Mouse (Mus musculus) heart, embryonic 10.5 days (tissue): ENCODE measurements around the gene Tmem132b. TPM values are rescaled to one million over a fixed set of nuclear protein-coding genes. Genes with fewer than 3 reads are reported as not detected.

Experiments used
- DNase-seq: peaks from one replicate; pipeline ENCODE4 v3.0.0-alpha.2; 2017; ENCODE audit warnings: low spot score
- H3K27ac ChIP-seq: fragments of 300-500 bp; sonication (generic); 2 replicates; pipeline ENCODE4 v1.5.1; 2016; ENCODE audit warnings: mild to moderate bottlenecking
- H3K27me3 ChIP-seq: fragments of 300-500 bp; sonication (generic); 2 replicates; pipeline ENCODE4 v1.6.1; 2016; ENCODE audit warnings: mild to moderate bottlenecking; ENCODE audit not compliant: poor library complexity, insufficient read depth, severe bottlenecking
- H3K36me3 ChIP-seq: fragments of 300-500 bp; sonication (generic); 2 replicates; pipeline ENCODE4 v1.6.1; 2016; ENCODE audit warnings: mild to moderate bottlenecking, moderate library complexity
- H3K4me1 ChIP-seq: fragments of 300-500 bp; sonication (generic); 2 replicates; pipeline ENCODE4 v1.6.1; 2016; ENCODE audit warnings: mild to moderate bottlenecking
- H3K4me3 ChIP-seq: fragments of 300-500 bp; sonication (generic); 2 replicates; pipeline ENCODE4 v1.5.1; 2016; ENCODE audit warnings: mild to moderate bottlenecking, moderate library complexity
- H3K9me3 ChIP-seq: fragments of 300-500 bp; sonication (generic); 2 replicates; pipeline ENCODE4 v1.6.1; 2016; ENCODE audit warnings: mild to moderate bottlenecking, moderate library complexity
- WGBS: fragments of 180-500 bp; shearing (Covaris S2); methylation state at CpG from one replicate; pipeline ENCODE4 v1.1.7; 2016; 5-methylcytosine and 5-hydroxymethylcytosine counted together
- polyA plus RNA-seq: library from polyadenylated mRNA; unstranded; fragments of >200 nt; fragmentation: Nextera tagmentation; extraction: Ambion mirVana; gene quantifications from 2 replicates; pipeline ENCODE4 v1.2.1, GENCODE M21; 2016

Gene Tmem132b
- polyA plus RNA-seq, 1 experiment from 2014 or later: not detected

DNA sequence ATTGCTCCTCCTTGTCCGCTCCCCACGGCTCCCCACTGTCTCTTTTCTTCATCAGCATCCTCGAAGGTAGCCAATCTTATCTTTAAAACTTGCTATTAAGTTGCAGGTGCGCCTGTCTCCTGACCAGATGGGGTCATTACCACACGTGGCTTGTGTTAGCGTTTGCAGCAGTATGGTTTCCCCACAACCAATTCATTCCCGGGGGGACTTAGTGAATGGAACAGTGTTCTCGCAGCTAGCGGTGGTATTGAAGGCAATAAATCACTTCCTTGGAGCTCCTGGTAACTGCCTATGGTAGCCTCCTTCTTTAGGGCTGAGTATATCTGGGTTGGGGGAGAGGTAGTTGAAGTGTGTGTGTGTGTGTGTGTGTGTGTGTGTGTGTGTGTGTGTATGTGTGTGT lies 196.4 kb downstream of the Tmem132b start:
- no peak for DNase-seq
- no peaks in the 10 kb centered on the region for H3K36me3 ChIP-seq
- WGBS: 79% methylated on average over 9 of the region's 9 CpGs
- H3K27me3 ChIP-seq: no peaks in the 10 kb centered on the region
- peaks cover 14% of the 10 kb centered on the region; the same call in 1 of the 2 replicates for H3K9me3 ChIP-seq
- no peak overlapping the region for H3K27ac ChIP-seq
- no peaks in the 10 kb centered on the region for H3K4me1 ChIP-seq
- H3K4me3 ChIP-seq: no peak overlapping the region

DNA sequence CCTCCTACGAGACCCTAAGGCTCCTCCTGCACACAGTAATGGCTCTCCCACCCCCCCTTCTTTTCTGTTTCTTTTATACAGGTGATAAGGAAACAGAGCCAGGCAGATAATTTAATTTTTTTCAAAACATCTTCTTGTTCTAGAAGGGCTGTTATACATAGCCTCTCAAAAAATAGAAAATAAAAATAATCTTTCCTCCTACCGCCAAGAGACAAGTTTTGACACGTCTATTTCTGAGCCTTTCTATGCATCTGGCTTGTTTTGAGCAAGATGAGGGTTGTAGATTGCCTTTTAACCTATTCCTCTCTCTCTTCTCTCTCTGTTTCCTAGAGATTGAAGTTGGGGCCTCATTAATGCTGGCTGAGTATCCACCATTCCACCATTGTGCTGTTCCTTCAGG lies 196.9 kb downstream of the Tmem132b start:
- H3K4me1 ChIP-seq: no peaks in the 10 kb centered on the region
- no peak overlapping the region for H3K27ac ChIP-seq
- no peaks in the 10 kb centered on the region for H3K36me3 ChIP-seq
- H3K9me3 ChIP-seq: peaks cover 14% of the 10 kb centered on the region; the same call in 1 of the 2 replicates
- H3K4me3 ChIP-seq: no peak overlapping the region
- DNase-seq: no peak
- no peaks in the 10 kb centered on the region for H3K27me3 ChIP-seq
- WGBS: 80% methylated on average over 3 of the region's 3 CpGs

- Histone ChIP-seq H3K4me1 (no peaks in the 10 kb centered on the region), H3K27ac (no peak overlapping the region), H3K27me3 (no peaks in the 10 kb centered on the region), H3K4me3 (no peak overlapping the region), H3K9me3 (0 out of 2 replicates have a peak, but pooled peaks cover 4% of the 10 kb centered on the region), H3K36me3 (no peaks in the 10 kb centered on the region)
- DNase-seq: no peak
- 76% methylated on average over 1 of the region's 1 CpGs for WGBS
Observed at GRCm38 (mm10) chr5:125733806-125734205, 202.2 kb downstream of the Tmem132b start.

GRCm38 (mm10) chr5:125737105-125737504 lies 205.5 kb downstream of the Tmem132b start:
- no peak overlapping the region for H3K27ac ChIP-seq
- no peak for DNase-seq
- 0 out of 2 replicates have a peak, but pooled peaks cover 4% of the 10 kb centered on the region for H3K9me3 ChIP-seq
- H3K4me1 ChIP-seq: no peaks in the 10 kb centered on the region
- H3K4me3 ChIP-seq: no peak overlapping the region
- no peaks in the 10 kb centered on the region for H3K27me3 ChIP-seq
- WGBS: 55% methylated on average over 9 of the region's 9 CpGs
- no peaks in the 10 kb centered on the region for H3K36me3 ChIP-seq

DNA sequence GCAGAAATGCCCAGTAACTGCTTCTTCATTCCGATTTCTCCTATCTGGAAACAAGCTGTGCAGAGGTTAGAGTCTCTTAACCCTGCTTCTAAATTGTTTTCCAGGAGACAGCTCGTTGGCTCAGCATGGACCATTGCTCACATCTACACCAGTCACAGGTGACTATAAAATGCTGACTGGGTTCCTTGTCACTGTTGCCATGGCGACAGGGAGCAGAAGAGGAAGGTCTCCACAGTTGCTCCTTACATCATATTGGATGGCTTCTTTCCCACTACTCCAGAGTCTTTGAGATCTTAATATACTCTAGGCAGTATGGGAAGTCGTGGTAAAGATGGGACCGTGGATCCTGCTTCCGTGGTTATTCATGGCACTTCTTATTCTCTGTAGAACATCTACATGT lies 211.9 kb downstream of the Tmem132b start:
- Histone ChIP-seq H3K4me1 (no peaks in the 10 kb centered on the region), H3K27ac (no peak overlapping the region), H3K36me3 (no peaks in the 10 kb centered on the region), H3K27me3 (no peaks in the 10 kb centered on the region), H3K9me3 (0 out of 2 replicates have a peak, but pooled peaks cover 3% of the 10 kb centered on the region), H3K4me3 (no peak overlapping the region)
- DNase-seq: no peak
- 77% methylated on average over 6 of the region's 6 CpGs for WGBS

- H3K36me3 ChIP-seq: no peaks in the 10 kb centered on the region
- no peaks in the 10 kb centered on the region for H3K27me3 ChIP-seq
- no peak overlapping the region for H3K27ac ChIP-seq
- WGBS: 60% methylated on average over 7 of the region's 7 CpGs
- H3K4me3 ChIP-seq: no peak overlapping the region
- no peaks in the 10 kb centered on the region for H3K4me1 ChIP-seq
- 0 out of 2 replicates have a peak, but pooled peaks cover 3% of the 10 kb centered on the region for H3K9me3 ChIP-seq
- DNase-seq: no peak
Observed at GRCm38 (mm10) chr5:125745727-125746126, 214.2 kb downstream of the Tmem132b start.

GRCm38 (mm10) chr5:125751481-125751880 lies 219.9 kb downstream of the Tmem132b start:
- Histone ChIP-seq H3K36me3 (no peaks in the 10 kb centered on the region), H3K4me1 (no peaks in the 10 kb centered on the region), H3K4me3 (no peak overlapping the region), H3K27ac (no peak overlapping the region), H3K27me3 (no peaks in the 10 kb centered on the region), H3K9me3 (0 out of 2 replicates have a peak, but pooled peaks cover 3% of the 10 kb centered on the region)
- DNase-seq: no peak
- WGBS: 73% methylated on average over 5 of the region's 5 CpGs

DNA sequence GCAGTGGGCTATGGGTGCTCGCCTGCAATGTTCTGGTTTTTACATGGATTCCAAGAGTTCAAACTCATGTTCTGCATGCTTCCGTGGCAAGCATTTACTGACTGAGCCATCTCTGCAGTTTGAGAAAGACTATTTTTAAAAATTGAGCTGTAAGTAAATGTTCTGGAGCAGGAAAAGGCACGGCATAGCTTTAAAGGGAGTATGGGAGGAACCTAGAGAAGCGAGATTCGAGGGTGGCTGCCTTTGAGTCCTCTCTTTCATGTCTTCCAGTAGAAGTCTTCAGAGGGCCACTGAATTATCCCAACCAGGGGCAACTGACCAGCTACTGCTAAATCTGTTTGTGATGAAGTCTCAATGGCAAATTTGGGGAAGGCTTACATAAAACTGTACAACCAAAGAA lies 221.0 kb downstream of the Tmem132b start:
- no peak for DNase-seq
- H3K4me1 ChIP-seq: no peaks in the 10 kb centered on the region
- 0 out of 2 replicates have a peak, but pooled peaks cover 3% of the 10 kb centered on the region for H3K9me3 ChIP-seq
- H3K4me3 ChIP-seq: no peak overlapping the region
- H3K27me3 ChIP-seq: no peaks in the 10 kb centered on the region
- H3K36me3 ChIP-seq: no peaks in the 10 kb centered on the region
- no peak overlapping the region for H3K27ac ChIP-seq
- 78% methylated on average over 5 of the region's 5 CpGs for WGBS

- Histone ChIP-seq H3K9me3 (no peaks in the 10 kb centered on the region), H3K4me1 (no peaks in the 10 kb centered on the region), H3K27me3 (no peaks in the 10 kb centered on the region), H3K4me3 (no peak overlapping the region), H3K36me3 (no peaks in the 10 kb centered on the region), H3K27ac (no peak overlapping the region)
- whole genome bisulfite sequencing: 78% methylated on average over 7 of the region's 7 CpGs
- DNase-seq: no peak
Observed at GRCm38 (mm10) chr5:125756987-125757530, 225.5 kb downstream of the Tmem132b start.

DNA sequence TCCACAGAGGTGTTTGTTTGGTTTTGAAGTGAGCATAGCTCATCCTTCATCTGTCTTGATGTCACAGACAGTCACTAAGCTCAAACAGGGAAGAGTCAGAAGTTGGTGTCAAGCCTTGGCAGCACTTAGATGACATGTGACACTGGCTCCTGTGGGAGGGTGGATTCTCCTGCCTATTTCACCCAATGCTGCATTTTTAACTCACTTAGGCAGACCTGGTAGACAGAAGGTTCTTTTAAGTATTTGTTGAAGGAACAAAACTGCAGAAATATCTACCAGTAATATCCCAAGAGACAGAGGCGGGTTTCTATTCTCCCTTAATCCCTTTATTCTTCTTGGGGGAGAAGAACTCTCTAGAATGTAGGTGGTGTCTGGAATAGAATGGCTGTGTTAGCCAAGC lies 226.9 kb downstream of the Tmem132b start:
- Histone ChIP-seq H3K27me3 (no peaks in the 10 kb centered on the region), H3K9me3 (no peaks in the 10 kb centered on the region), H3K4me3 (no peak overlapping the region), H3K36me3 (no peaks in the 10 kb centered on the region), H3K27ac (no peak overlapping the region), H3K4me1 (no peaks in the 10 kb centered on the region)
- 59% methylated on average over 1 of the region's 1 CpGs for WGBS
- DNase-seq: no peak

DNA sequence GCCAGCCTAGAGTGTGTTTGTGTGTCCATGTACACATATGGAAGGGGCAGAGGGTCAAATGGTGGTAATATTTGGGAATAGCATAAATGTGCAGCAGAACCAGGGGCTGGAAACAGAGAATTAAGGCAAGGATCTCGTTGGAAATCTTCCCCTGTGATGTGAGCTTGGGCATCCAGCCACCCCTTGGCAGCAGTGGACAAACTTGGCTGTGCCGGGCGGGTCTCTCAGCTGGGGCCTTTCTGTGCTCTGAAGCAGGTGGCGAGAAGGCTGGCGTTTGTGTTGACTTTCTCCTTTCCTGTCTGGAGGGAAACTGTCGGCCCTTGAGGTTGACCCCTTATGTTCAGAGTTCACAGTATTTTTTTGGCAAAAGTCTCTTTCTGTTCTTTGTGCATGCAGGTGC lies 235.4 kb downstream of the Tmem132b start:
- WGBS: 73% methylated on average over 6 of the region's 6 CpGs
- H3K27ac ChIP-seq: no peak overlapping the region
- H3K27me3 ChIP-seq: no peaks in the 10 kb centered on the region
- H3K4me3 ChIP-seq: no peak overlapping the region
- DNase-seq: no peak
- no peaks in the 10 kb centered on the region for H3K36me3 ChIP-seq
- 0 out of 2 replicates have a peak, but pooled peaks cover 2% of the 10 kb centered on the region for H3K9me3 ChIP-seq
- H3K4me1 ChIP-seq: no peaks in the 10 kb centered on the region

DNA sequence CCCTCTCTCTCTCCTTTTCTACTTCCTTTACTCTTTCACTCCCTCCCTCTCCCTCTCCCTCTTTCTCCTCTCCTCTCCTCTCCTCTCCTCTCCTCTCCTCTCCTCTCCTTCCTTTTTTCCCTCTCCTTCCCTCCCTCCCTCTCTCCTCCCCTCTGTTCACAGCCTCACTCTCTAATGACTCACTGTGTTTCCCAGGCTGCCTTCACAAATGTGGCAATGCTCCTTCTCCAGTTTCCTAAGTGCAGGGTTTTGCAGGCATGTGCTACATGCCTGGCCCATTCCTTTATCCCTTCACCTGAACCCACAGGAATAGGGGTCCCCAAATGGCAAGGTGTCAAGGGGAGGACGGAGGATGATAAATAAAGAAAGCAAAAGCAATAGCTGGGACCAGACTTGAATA lies 236.4 kb downstream of the Tmem132b start:
- WGBS: 64% methylated on average over 1 of the region's 1 CpGs
- 0 out of 2 replicates have a peak, but pooled peaks cover 5% of the 10 kb centered on the region for H3K9me3 ChIP-seq
- no peaks in the 10 kb centered on the region for H3K27me3 ChIP-seq
- H3K4me3 ChIP-seq: no peak overlapping the region
- no peak overlapping the region for H3K27ac ChIP-seq
- H3K4me1 ChIP-seq: no peaks in the 10 kb centered on the region
- DNase-seq: no peak
- no peaks in the 10 kb centered on the region for H3K36me3 ChIP-seq

DNA sequence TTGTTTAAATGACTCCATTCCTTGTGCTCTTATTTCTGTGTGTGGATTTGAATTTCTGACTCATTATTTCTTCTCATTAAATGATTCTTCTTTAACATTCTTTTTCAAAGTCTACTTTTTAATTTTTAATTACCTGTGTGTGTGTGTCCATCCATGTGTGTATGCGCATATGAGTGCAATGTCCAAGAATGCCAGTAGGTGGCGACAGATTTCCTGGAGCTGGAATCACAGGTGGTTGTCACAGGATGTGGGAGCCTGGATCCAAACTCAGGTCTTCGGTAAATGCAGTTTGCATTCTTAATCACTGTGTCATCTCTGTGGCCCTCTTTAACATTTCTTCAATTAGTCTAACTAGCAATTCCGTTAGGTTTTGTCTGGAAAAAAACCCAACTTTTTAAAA lies 240.7 kb downstream of the Tmem132b start:
- Histone ChIP-seq H3K36me3 (no peaks in the 10 kb centered on the region), H3K9me3 (0 out of 2 replicates have a peak, but pooled peaks cover 8% of the 10 kb centered on the region), H3K4me3 (no peak overlapping the region), H3K4me1 (no peaks in the 10 kb centered on the region), H3K27me3 (no peaks in the 10 kb centered on the region), H3K27ac (no peak overlapping the region)
- no peak for DNase-seq
- 85% methylated on average over 4 of the region's 4 CpGs for WGBS

- H3K4me1 ChIP-seq: no peaks in the 10 kb centered on the region
- no peaks in the 10 kb centered on the region for H3K36me3 ChIP-seq
- no peak overlapping the region for H3K27ac ChIP-seq
- DNase-seq: no peak
- no peaks in the 10 kb centered on the region for H3K27me3 ChIP-seq
- 38% methylated on average over 2 of the region's 2 CpGs for WGBS
- no peak overlapping the region for H3K4me3 ChIP-seq
- H3K9me3 ChIP-seq: 0 out of 2 replicates have a peak, but pooled peaks cover 8% of the 10 kb centered on the region
Observed at GRCm38 (mm10) chr5:125772756-125773155, 241.2 kb downstream of the Tmem132b start.
